Mouse (Mus musculus): ENCODE measurements around the gene Hoxb5.

Gene Hoxb5

GRCm38 (mm10) chr11:96303151-96304099, at the start of gene Hoxb5:
Hoxb5 (plus strand) TSS chr11:96303336.
- DNase-seq: peak; percentile 91

- peak; percentile 32 for DNase-seq
Observed at GRCm38 (mm10) chr11:96254221-96254620, 48.9 kb upstream of the Hoxb5 start.

GRCm38 (mm10) chr11:96255111-96255995, 47.8 kb upstream of the Hoxb5 start:
- DNase-seq: peak; percentile 37

GRCm38 (mm10) chr11:96255996-96256445, 47.1 kb upstream of the Hoxb5 start:
- peak; percentile 37 for DNase-seq

GRCm38 (mm10) chr11:96257141-96257540, 46.0 kb upstream of the Hoxb5 start:
- peak; percentile 2 for DNase-seq

GRCm38 (mm10) chr11:96259038-96259437, 44.1 kb upstream of the Hoxb5 start:
- peak; percentile 4 for DNase-seq

- peak; percentile 3 for DNase-seq
Observed at GRCm38 (mm10) chr11:96259511-96259910, 43.6 kb upstream of the Hoxb5 start.

GRCm38 (mm10) chr11:96260310-96260970, 42.7 kb upstream of the Hoxb5 start:
- peak; percentile 66 for DNase-seq

GRCm38 (mm10) chr11:96261323-96261890, 41.7 kb upstream of the Hoxb5 start:
- DNase-seq: peak; percentile 91

GRCm38 (mm10) chr11:96262262-96262830, 40.8 kb upstream of the Hoxb5 start:
- peak; percentile 6 for DNase-seq

- DNase-seq: peak; percentile 48
Observed at GRCm38 (mm10) chr11:96263636-96264389, 39.3 kb upstream of the Hoxb5 start.

GRCm38 (mm10) chr11:96264390-96265020, 38.6 kb upstream of the Hoxb5 start:
- DNase-seq: peak; percentile 37

GRCm38 (mm10) chr11:96265954-96266353, 37.2 kb upstream of the Hoxb5 start:
- peak; percentile 28 for DNase-seq

GRCm38 (mm10) chr11:96267021-96267920, 35.9 kb upstream of the Hoxb5 start:
- DNase-seq: peak; percentile 27

- DNase-seq: peak; percentile 14
Observed at GRCm38 (mm10) chr11:96268031-96268745, 34.9 kb upstream of the Hoxb5 start.

- no peak for DNase-seq
Observed at GRCm38 (mm10) chr11:96269869-96270268, 33.3 kb upstream of the Hoxb5 start.

- DNase-seq: peak; percentile 81
Observed at GRCm38 (mm10) chr11:96270996-96271540, 32.1 kb upstream of the Hoxb5 start, which contains the start of gene Hoxb9. Hoxb9 (plus strand) TSS chr11:96271457.

- DNase-seq: no peak
Observed at GRCm38 (mm10) chr11:96271541-96272011, 31.6 kb upstream of the Hoxb5 start.
